Mouse (Mus musculus) testis, adult 2 months (tissue): ENCODE measurements at regions not wholly inside any gene's neighbourhood (a gene's known extent, or its start where the extent isn't known, plus 50 kb on each side); places are given as distances from the start of the nearest gene placed in this dataset.

Experiments used
- H3K27ac ChIP-seq: fragments of 200-500 bp; 2 replicates; pipeline ENCODE4 v1.5.1; 2012; ENCODE audit warnings: low read depth, low read length; ENCODE audit not compliant: control insufficient read depth, insufficient read depth
- H3K27me3 ChIP-seq: fragments of 200-500 bp; 2 replicates; pipeline ENCODE4 v1.6.1; 2012; ENCODE audit warnings: mild to moderate bottlenecking, low read length, moderate library complexity; ENCODE audit not compliant: control insufficient read depth, insufficient read depth
- H3K36me3 ChIP-seq: fragments of 200-500 bp; 2 replicates; pipeline ENCODE4 v1.6.1; 2012; ENCODE audit warnings: mild to moderate bottlenecking, low read length; ENCODE audit not compliant: control insufficient read depth, insufficient read depth
- H3K4me1 ChIP-seq: fragments of 200-500 bp; 2 replicates; pipeline ENCODE4 v1.6.1; 2012; ENCODE audit warnings: low read length; ENCODE audit not compliant: control insufficient read depth, insufficient read depth
- H3K4me3 ChIP-seq: fragments of 200-500 bp; 2 replicates; pipeline ENCODE4 v1.5.1; 2012; ENCODE audit warnings: low read depth, mild to moderate bottlenecking, low read length, moderate library complexity, mixed read lengths; ENCODE audit not compliant: control insufficient read depth
- CTCF ChIP-seq: fragments of 200-500 bp; IDR thresholded peaks from 2 replicates; pipeline ENCODE4 v1.5.1; 2012; ENCODE audit warnings: low read depth, mild to moderate bottlenecking, inconsistent platforms, low read length, moderate library complexity; ENCODE audit not compliant: control insufficient read depth, insufficient read depth, insufficient replicate concordance
- POLR2A ChIP-seq: fragments of 200-500 bp; IDR thresholded peaks from 2 replicates; pipeline ENCODE4 v1.6.1; 2012; ENCODE audit warnings: low read depth, mild to moderate bottlenecking, inconsistent platforms, low read length, moderate library complexity; ENCODE audit not compliant: control insufficient read depth

- H3K4me3 ChIP-seq: no peak overlapping the region
- no peaks in the 10 kb centered on the region for H3K4me1 ChIP-seq
- no peak for TF ChIP-seq CTCF
- no peak for TF ChIP-seq POLR2A
- no peak overlapping the region for H3K27ac ChIP-seq
- no peaks in the 10 kb centered on the region for H3K27me3 ChIP-seq
- H3K36me3 ChIP-seq: no peaks in the 10 kb centered on the region
Measured at GRCm38 (mm10) chr3:123846554-123846953, 155.9 kb upstream of the Ndst3 start.

DNA sequence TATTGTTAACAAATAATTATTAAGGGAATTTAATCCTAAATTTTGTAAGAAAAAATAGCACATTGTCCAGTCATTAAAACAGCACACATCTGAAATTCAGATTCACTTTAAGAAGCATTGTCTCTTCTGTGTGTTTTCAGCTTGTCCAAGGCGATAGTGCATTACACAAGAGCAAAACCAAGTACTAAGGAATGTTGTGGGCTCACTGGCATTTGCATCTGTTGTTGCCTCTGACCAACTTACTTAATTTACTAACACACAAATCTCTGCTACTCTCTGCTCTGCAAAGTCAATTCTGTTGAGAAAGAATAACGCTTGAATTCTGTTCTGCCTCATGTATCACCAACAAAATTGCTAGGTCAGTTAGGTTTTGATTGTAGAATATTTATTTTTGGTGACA, 158.0 kb upstream of the Ndst3 start:
- H3K27me3 ChIP-seq: no peaks in the 10 kb centered on the region
- no peak overlapping the region for H3K27ac ChIP-seq
- H3K4me1 ChIP-seq: no peaks in the 10 kb centered on the region
- no peak overlapping the region for H3K4me3 ChIP-seq
- H3K36me3 ChIP-seq: no peaks in the 10 kb centered on the region
- TF ChIP-seq CTCF (no peak), POLR2A (no peak)

GRCm38 (mm10) chr3:123852889-123853288, 162.2 kb upstream of the Ndst3 start:
- no peak overlapping the region for H3K4me3 ChIP-seq
- no peaks in the 10 kb centered on the region for H3K27me3 ChIP-seq
- no peak for TF ChIP-seq POLR2A
- no peak for TF ChIP-seq CTCF
- H3K4me1 ChIP-seq: no peaks in the 10 kb centered on the region
- no peaks in the 10 kb centered on the region for H3K36me3 ChIP-seq
- no peak overlapping the region for H3K27ac ChIP-seq

GRCm38 (mm10) chr3:123873709-123874108, 183.1 kb upstream of the Ndst3 start:
- TF ChIP-seq CTCF: no peak
- no peak overlapping the region for H3K4me3 ChIP-seq
- no peak overlapping the region for H3K27ac ChIP-seq
- H3K4me1 ChIP-seq: no peaks in the 10 kb centered on the region
- no peaks in the 10 kb centered on the region for H3K27me3 ChIP-seq
- no peaks in the 10 kb centered on the region for H3K36me3 ChIP-seq

DNA sequence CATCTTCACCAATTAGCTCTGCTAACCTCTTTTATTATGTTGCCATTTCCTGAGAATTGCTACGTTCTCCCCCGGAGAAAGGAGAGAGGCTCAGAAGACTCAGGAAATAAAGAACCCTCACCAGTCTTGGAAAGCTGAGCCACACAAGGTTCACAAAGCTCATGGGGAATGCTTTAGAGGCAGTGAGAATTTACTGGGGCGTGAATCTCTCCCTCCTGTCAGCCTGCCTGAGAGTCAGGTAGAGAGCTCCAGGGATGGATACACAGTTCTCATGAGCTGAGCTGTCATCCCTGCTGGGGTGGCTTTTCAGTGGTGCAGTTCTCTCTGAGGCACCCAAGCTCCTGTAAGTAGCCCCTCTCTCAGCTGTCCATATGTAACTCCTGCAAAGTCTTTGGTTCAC, 203.0 kb upstream of the Ndst3 start:
- Histone ChIP-seq H3K27me3 (no peaks in the 10 kb centered on the region), H3K4me1 (no peaks in the 10 kb centered on the region), H3K36me3 (no peaks in the 10 kb centered on the region), H3K27ac (no peak overlapping the region), H3K4me3 (no peak overlapping the region)
- no peak for TF ChIP-seq POLR2A
- no peak for TF ChIP-seq CTCF

DNA sequence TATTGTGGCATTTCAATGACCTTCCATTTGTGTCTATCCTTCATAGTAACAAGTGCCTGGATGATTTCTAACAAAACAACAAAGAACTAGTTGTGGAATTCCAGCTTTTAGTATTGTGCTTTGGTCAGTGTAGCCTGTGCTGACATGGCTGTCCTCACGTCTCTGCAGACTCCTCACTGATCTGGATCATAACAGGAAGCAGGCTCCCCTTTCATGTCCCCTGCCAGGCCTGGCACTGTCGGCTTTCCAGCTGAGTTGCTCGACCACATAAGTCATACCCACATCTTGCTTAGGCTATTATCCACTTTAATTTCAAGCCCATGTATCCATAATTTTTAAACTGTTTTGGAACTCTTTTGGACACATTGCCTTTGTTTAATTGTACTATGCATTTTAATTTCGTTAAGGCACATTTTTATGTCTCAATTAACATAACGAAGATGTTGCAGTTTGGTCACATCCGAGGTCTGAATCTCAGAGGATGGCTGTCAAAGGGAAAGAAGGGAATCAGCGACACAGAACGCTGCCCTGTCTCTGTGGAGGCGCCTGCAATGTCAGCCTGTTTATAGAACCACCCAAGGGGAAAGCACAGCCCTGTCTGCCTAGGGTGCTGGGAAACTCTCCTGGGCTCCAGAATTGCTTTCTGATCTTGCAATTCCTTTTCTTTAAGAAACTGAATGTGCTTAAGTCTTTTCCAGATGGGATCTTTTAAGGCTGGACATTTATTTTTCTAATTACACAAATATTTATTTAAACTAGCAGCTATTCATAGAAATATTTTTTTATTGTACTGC, 215.5 kb upstream of the Ndst3 start:
- no peak for TF ChIP-seq POLR2A
- H3K27me3 ChIP-seq: no peaks in the 10 kb centered on the region
- H3K36me3 ChIP-seq: no peaks in the 10 kb centered on the region
- H3K4me3 ChIP-seq: no peak overlapping the region
- no peak overlapping the region for H3K27ac ChIP-seq
- no peaks in the 10 kb centered on the region for H3K4me1 ChIP-seq

- no peaks in the 10 kb centered on the region for H3K36me3 ChIP-seq
- H3K27me3 ChIP-seq: no peaks in the 10 kb centered on the region
- TF ChIP-seq POLR2A (no peak), CTCF (no peak)
- H3K4me3 ChIP-seq: no peak overlapping the region
- H3K27ac ChIP-seq: no peak overlapping the region
- no peaks in the 10 kb centered on the region for H3K4me1 ChIP-seq
Measured at GRCm38 (mm10) chr3:123918140-123918539, 227.5 kb upstream of the Ndst3 start.

DNA sequence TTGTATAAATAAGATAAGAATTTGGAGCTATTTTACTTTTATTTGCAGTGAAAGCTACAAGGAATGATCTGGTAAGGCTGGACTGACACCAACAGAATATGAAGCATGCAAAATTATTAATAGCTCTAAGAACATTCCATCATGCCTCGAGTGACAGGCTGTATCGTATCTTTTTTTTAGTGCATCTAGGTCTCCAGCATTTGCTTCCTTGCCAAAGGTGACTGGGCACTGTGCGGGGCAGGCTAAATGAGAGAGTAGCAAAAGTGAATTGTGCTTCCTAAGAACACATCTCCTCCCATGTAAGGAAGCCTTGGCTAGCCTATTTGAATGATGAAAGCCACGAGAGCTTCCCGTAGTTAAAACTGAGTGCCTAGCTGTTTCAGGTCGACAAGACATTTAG, 261.5 kb upstream of the Ndst3 start:
- H3K27me3 ChIP-seq: no peaks in the 10 kb centered on the region
- no peak for TF ChIP-seq POLR2A
- no peak for TF ChIP-seq CTCF
- no peak overlapping the region for H3K4me3 ChIP-seq
- H3K36me3 ChIP-seq: no peaks in the 10 kb centered on the region
- no peak overlapping the region for H3K27ac ChIP-seq
- no peaks in the 10 kb centered on the region for H3K4me1 ChIP-seq
